Mouse (Mus musculus) forebrain, embryonic 11.5 days (tissue): Measurements from ENCODE around the gene Hmgn1. TPM values are rescaled to one million over a fixed set of nuclear protein-coding genes. Genes with fewer than 3 reads are reported as not detected.

ENCODE experiments used
- ATAC-seq: fragments of 200-750 bp; cut with Nextera tagmentation; replicated peaks from 2 replicates; pipeline ENCODE4 v1.8.0; 2017; ENCODE audit warnings: moderate TSS enrichment; ENCODE audit not compliant: low FRiP score
- DNase-seq: peaks from one replicate; pipeline ENCODE4 v3.0.0-alpha.2; 2017; ENCODE audit warnings: low spot score
- H3K27ac ChIP-seq: fragments of 300-500 bp; sonication (generic); 2 replicates; pipeline ENCODE4 v1.5.1; 2014; ENCODE audit warnings: low read depth, low read length
- H3K27me3 ChIP-seq: fragments of 300-500 bp; sonication (generic); 2 replicates; pipeline ENCODE4 v1.6.1; 2014; ENCODE audit warnings: mild to moderate bottlenecking, low read length, mixed read lengths; ENCODE audit not compliant: control insufficient read depth, insufficient read depth
- H3K36me3 ChIP-seq: fragments of 300-500 bp; sonication (generic); 2 replicates; pipeline ENCODE4 v1.6.1; 2014; ENCODE audit warnings: mild to moderate bottlenecking, low read length, moderate library complexity, mixed read lengths; ENCODE audit not compliant: control insufficient read depth, insufficient read depth
- H3K4me1 ChIP-seq: fragments of 300-500 bp; sonication (generic); replicated peaks from 2 replicates; pipeline ENCODE4 v1.6.1; 2014; ENCODE audit warnings: low read length, mixed read lengths; ENCODE audit not compliant: control insufficient read depth, insufficient read depth
- H3K4me2 ChIP-seq: fragments of 300-500 bp; sonication (generic); 2 replicates; pipeline ENCODE4 v1.6.1; 2014; ENCODE audit warnings: low read depth, mild to moderate bottlenecking, low read length, moderate library complexity, mixed read lengths; ENCODE audit not compliant: severe bottlenecking
- H3K4me3 ChIP-seq: fragments of 300-500 bp; sonication (generic); 2 replicates; pipeline ENCODE4 v1.5.1; 2014; ENCODE audit warnings: low read depth, low read length
- H3K9ac ChIP-seq: fragments of 300-500 bp; sonication (generic); 2 replicates; pipeline ENCODE4 v1.6.1; 2014; ENCODE audit warnings: low read length
- H3K9me3 ChIP-seq: fragments of 300-500 bp; sonication (generic); 2 replicates; pipeline ENCODE4 v1.6.1; 2016; ENCODE audit warnings: low read length, mixed read lengths; ENCODE audit not compliant: control insufficient read depth
- WGBS: fragments of 180-500 bp; shearing (Covaris S2); extraction: QIAGEN DNeasy Blood & Tissue Kit; methylation state at CpG from one replicate; pipeline ENCODE4 v1.1.7; 2014; 5-methylcytosine and 5-hydroxymethylcytosine counted together
- polyA plus RNA-seq: library from polyadenylated mRNA; unstranded; fragments of >200 nt; fragmentation: Nextera tagmentation; extraction: Ambion mirVana; gene quantifications from 2 replicates; pipeline ENCODE4 v1.2.1, GENCODE M21; 2014

The Hmgn1 gene
- polyA plus RNA-seq, 1 experiment from 2014 or later: 935 TPM

- H3K9me3 ChIP-seq: no peaks in the 10 kb centered on the region
- H3K9ac ChIP-seq: peak overlapping the region; percentile 84
- DNase-seq (peak; percentile 90), ATAC-seq (peak; percentile 85)
- H3K4me2 ChIP-seq: peak overlapping the region; percentile 97
- peaks cover 7% of the 10 kb centered on the region; the same call in 1 of the 2 replicates for H3K4me1 ChIP-seq
- H3K4me3 ChIP-seq: peak overlapping the region; percentile 54
- under 1% methylated on average over 67 of the region's 67 CpGs for WGBS
- H3K36me3 ChIP-seq: no peaks in the 10 kb centered on the region
- no peaks in the 10 kb centered on the region for H3K27me3 ChIP-seq
- H3K27ac ChIP-seq: 0 out of 2 replicates have a peak overlapping the region, but pooled peaks have one; percentile 31
Measured at GRCm38 (mm10) chr16:96159091-96159731, 31.7 kb upstream of the Hmgn1 start.

GRCm38 (mm10) chr16:96158511-96159080 lies 31.1 kb upstream of the Hmgn1 start:
- Histone ChIP-seq H3K36me3 (no peaks in the 10 kb centered on the region), H3K9me3 (no peaks in the 10 kb centered on the region), H3K4me3 (peak overlapping the region; percentile 54), H3K9ac (peak overlapping the region; percentile 84), H3K27me3 (no peaks in the 10 kb centered on the region), H3K4me1 (peaks cover 7% of the 10 kb centered on the region; the same call in 1 of the 2 replicates), H3K27ac (no peak overlapping the region), H3K4me2 (peak overlapping the region; percentile 97)
- DNase-seq (no peak), ATAC-seq (no peak)
- WGBS: 61% methylated on average over 12 of the region's 12 CpGs

- ATAC-seq (no peak), DNase-seq (no peak)
- Histone ChIP-seq H3K9ac (no peak overlapping the region), H3K4me1 (peaks cover 7% of the 10 kb centered on the region; the same call in 1 of the 2 replicates), H3K4me3 (no peak overlapping the region), H3K9me3 (no peaks in the 10 kb centered on the region), H3K36me3 (no peaks in the 10 kb centered on the region; the same call in 1 of the 2 replicates), H3K27ac (no peak overlapping the region), H3K27me3 (no peaks in the 10 kb centered on the region), H3K4me2 (no peak overlapping the region)
- 96% methylated on average over 11 of the region's 11 CpGs for WGBS
Measured at GRCm38 (mm10) chr16:96157171-96157570, 29.6 kb upstream of the Hmgn1 start.

- H3K9ac ChIP-seq: no peak overlapping the region
- H3K4me2 ChIP-seq: no peak overlapping the region
- H3K27me3 ChIP-seq: no peaks in the 10 kb centered on the region
- no peak overlapping the region for H3K4me3 ChIP-seq
- WGBS: 91% methylated on average over 8 of the region's 8 CpGs
- ATAC-seq (no peak), DNase-seq (no peak)
- H3K4me1 ChIP-seq: peaks cover 7% of the 10 kb centered on the region; the same call in 1 of the 2 replicates
- no peak overlapping the region for H3K27ac ChIP-seq
- no peaks in the 10 kb centered on the region for H3K9me3 ChIP-seq
- no peaks in the 10 kb centered on the region; the same call in 1 of the 2 replicates for H3K36me3 ChIP-seq
Measured at GRCm38 (mm10) chr16:96156019-96156418, 28.5 kb upstream of the Hmgn1 start.

GRCm38 (mm10) chr16:96154476-96154875 lies 26.9 kb upstream of the Hmgn1 start:
- ATAC-seq: no peak
- H3K27me3 ChIP-seq: no peaks in the 10 kb centered on the region
- 96% methylated on average over 2 of the region's 2 CpGs for WGBS
- no peak overlapping the region; the same call in 1 of the 2 replicates for H3K9ac ChIP-seq
- no peak for DNase-seq
- H3K36me3 ChIP-seq: no peaks in the 10 kb centered on the region; the same call in 1 of the 2 replicates
- no peak overlapping the region for H3K27ac ChIP-seq
- H3K9me3 ChIP-seq: no peaks in the 10 kb centered on the region
- H3K4me1 ChIP-seq: peaks cover 7% of the 10 kb centered on the region; the same call in 1 of the 2 replicates
- H3K4me2 ChIP-seq: no peak overlapping the region
- no peak overlapping the region for H3K4me3 ChIP-seq

GRCm38 (mm10) chr16:96151551-96151950 lies 24.0 kb upstream of the Hmgn1 start:
- H3K27ac ChIP-seq: no peak overlapping the region
- 28% methylated on average over 9 of the region's 9 CpGs for WGBS
- peak; percentile 76; the same call in 1 of the 2 replicates for ATAC-seq
- no peaks in the 10 kb centered on the region; the same call in 1 of the 2 replicates for H3K4me1 ChIP-seq
- H3K9me3 ChIP-seq: no peaks in the 10 kb centered on the region
- H3K4me3 ChIP-seq: no peak overlapping the region
- no peak overlapping the region for H3K9ac ChIP-seq
- H3K36me3 ChIP-seq: no peaks in the 10 kb centered on the region; the same call in 1 of the 2 replicates
- peak; percentile 89 for DNase-seq
- H3K4me2 ChIP-seq: no peak overlapping the region
- H3K27me3 ChIP-seq: no peaks in the 10 kb centered on the region

GRCm38 (mm10) chr16:96150995-96151394 lies 23.5 kb upstream of the Hmgn1 start:
- no peak for ATAC-seq
- Histone ChIP-seq H3K36me3 (no peaks in the 10 kb centered on the region; the same call in 1 of the 2 replicates), H3K4me2 (no peak overlapping the region), H3K27ac (no peak overlapping the region), H3K9ac (no peak overlapping the region), H3K9me3 (no peaks in the 10 kb centered on the region), H3K4me3 (no peak overlapping the region), H3K27me3 (no peaks in the 10 kb centered on the region), H3K4me1 (no peaks in the 10 kb centered on the region; the same call in 1 of the 2 replicates)
- DNase-seq: no peak
- 82% methylated on average over 4 of the region's 4 CpGs for WGBS

- Histone ChIP-seq H3K4me2 (no peak overlapping the region), H3K4me3 (no peak overlapping the region), H3K27ac (no peak overlapping the region), H3K36me3 (no peaks in the 10 kb centered on the region; the same call in 1 of the 2 replicates), H3K9ac (no peak overlapping the region), H3K4me1 (no peaks in the 10 kb centered on the region; the same call in 1 of the 2 replicates), H3K27me3 (no peaks in the 10 kb centered on the region), H3K9me3 (no peaks in the 10 kb centered on the region)
- DNase-seq: no peak
- ATAC-seq: no peak
- 82% methylated on average over 9 of the region's 9 CpGs for WGBS
Measured at GRCm38 (mm10) chr16:96149311-96149710, 21.8 kb upstream of the Hmgn1 start.
